Mouse (Mus musculus): ENCODE measurements at regions not wholly inside any gene's neighbourhood (a gene's known extent, or its start where the extent isn't known, plus 50 kb on each side); places are given as distances from the start of the nearest gene placed in this dataset.

- no peak for DNase-seq (ENCODE audit: low spot score)
Observed at GRCm38 (mm10) chr13:82849037-82849436, 654.8 kb upstream of the Mef2c start.

- no peak for DNase-seq (ENCODE audit: low spot score)
Observed at GRCm38 (mm10) chr13:82869869-82870268, 634.0 kb upstream of the Mef2c start.

GRCm38 (mm10) chr13:82874091-82874490, 629.7 kb upstream of the Mef2c start:
- no peak for DNase-seq (ENCODE audit: low spot score)

- DNase-seq (ENCODE audit: low spot score) = no peak
Observed at GRCm38 (mm10) chr13:82883368-82883767, 620.5 kb upstream of the Mef2c start.

- no peak for DNase-seq (ENCODE audit: low spot score)
Observed at GRCm38 (mm10) chr13:82888755-82889154, 615.1 kb upstream of the Mef2c start.

- DNase-seq (ENCODE audit: low spot score) = no peak
Observed at GRCm38 (mm10) chr13:82892731-82893130, 611.1 kb upstream of the Mef2c start.

- DNase-seq (ENCODE audit: low spot score) = no peak
Observed at GRCm38 (mm10) chr13:82899686-82900085, 604.1 kb upstream of the Mef2c start.

GRCm38 (mm10) chr13:82902160-82902559, 601.7 kb upstream of the Mef2c start:
- no peak for DNase-seq (ENCODE audit: low spot score)

GRCm38 (mm10) chr13:82903637-82904036, 600.2 kb upstream of the Mef2c start:
- DNase-seq (ENCODE audit: low spot score) = no peak

- no peak for DNase-seq (ENCODE audit: low spot score)
Observed at GRCm38 (mm10) chr13:82907689-82908088, 596.1 kb upstream of the Mef2c start.

- no peak for DNase-seq (ENCODE audit: low spot score)
Observed at GRCm38 (mm10) chr13:82909151-82909550, 594.7 kb upstream of the Mef2c start.

GRCm38 (mm10) chr13:82912859-82913258, 591.0 kb upstream of the Mef2c start:
- DNase-seq (ENCODE audit: low spot score) = no peak

- no peak for DNase-seq (ENCODE audit: low spot score)
Observed at GRCm38 (mm10) chr13:82915194-82915593, 588.6 kb upstream of the Mef2c start.

- DNase-seq (ENCODE audit: low spot score) = no peak
Observed at GRCm38 (mm10) chr13:82930010-82930409, 573.8 kb upstream of the Mef2c start.

- no peak for DNase-seq (ENCODE audit: low spot score)
Observed at GRCm38 (mm10) chr13:82937856-82938255, 566.0 kb upstream of the Mef2c start.

GRCm38 (mm10) chr13:82942691-82943341, 561.0 kb upstream of the Mef2c start:
- no peak for DNase-seq (ENCODE audit: low spot score)

GRCm38 (mm10) chr13:82946931-82947330, 556.9 kb upstream of the Mef2c start:
- no peak for DNase-seq (ENCODE audit: low spot score)

GRCm38 (mm10) chr13:82949541-82949940, 554.3 kb upstream of the Mef2c start:
- no peak for DNase-seq (ENCODE audit: low spot score)

GRCm38 (mm10) chr13:82962333-82962732, 541.5 kb upstream of the Mef2c start:
- DNase-seq (ENCODE audit: low spot score) = no peak

- no peak for DNase-seq (ENCODE audit: low spot score)
Observed at GRCm38 (mm10) chr13:82971722-82972121, 532.1 kb upstream of the Mef2c start.

- no peak for DNase-seq (ENCODE audit: low spot score)
Observed at GRCm38 (mm10) chr13:82974210-82974811, 529.5 kb upstream of the Mef2c start.

- DNase-seq (ENCODE audit: low spot score) = no peak
Observed at GRCm38 (mm10) chr13:83001118-83001517, 502.7 kb upstream of the Mef2c start.

GRCm38 (mm10) chr13:83016686-83017085, 487.1 kb upstream of the Mef2c start:
- DNase-seq (ENCODE audit: low spot score) = no peak

Data from thymus, postnatal 0 days (tissue).